Mouse (Mus musculus): ENCODE data around the gene Bhlhb9. TPM values are rescaled to one million over a fixed set of nuclear protein-coding genes. Genes with fewer than 3 reads are reported as not detected.
"Not testable (repeated sequence)": the region's sequence is repeated elsewhere in the genome, so short reads cannot be mapped to it uniquely, and the experiment has no call there.

Bhlhb9 gene
- total and polyA plus RNA-seq, 3 experiments, result 4.7 to 16.2 (median 9.0) TPM

GRCm38 (mm10) chrX:135837896-135838295, 40.5 kb downstream of the Bhlhb9 start:
- intact Hi-C loops (cut with DNase I), result no loop called here
- 57% methylated on average over 2 of the region's 2 CpGs for WGBS

GRCm38 (mm10) chrX:135838521-135839360, 41.3 kb downstream of the Bhlhb9 start, which contains the start of gene Gprasp2:
Gene Gprasp2 (plus strand): TSS chrX:135839034.
- peak within 1 kb of the TSS; percentile 46; the same call in 1 of the 2 replicates for H3K9ac ChIP-seq (ENCODE audit: low read depth, low read length)
- H3K36me3 ChIP-seq (ENCODE audit: control insufficient read depth, insufficient read depth, low read length); intact Hi-C loops (cut with DNase I); H3K79me2 ChIP-seq (replicated peaks; ENCODE audit: control insufficient read depth, insufficient read depth, low read length); H3K4me1 ChIP-seq (ENCODE audit: control insufficient read depth, insufficient read depth, low read length); H3K4me3 ChIP-seq; H3K27me3 ChIP-seq (ENCODE audit: control insufficient read depth, insufficient read depth, low read length); H3K27ac ChIP-seq: not testable (repeated sequence)
- 21% methylated on average over 32 of the region's 32 CpGs for WGBS
- peak; percentile 4 to 31 for DNase-seq

More at GRCm38 (mm10) chrX:135837896-135838295, 40.5 kb downstream of the Bhlhb9 start:
- no peak overlapping the region for H3K27ac ChIP-seq
- DNase-seq, result no peak
- H3K27me3 ChIP-seq (ENCODE audit: control insufficient read depth, insufficient read depth, low read length), result no peaks in the 10 kb centered on the region
- H3K4me1 ChIP-seq (ENCODE audit: control insufficient read depth, insufficient read depth, low read length), result no peaks in the 10 kb centered on the region
- H3K36me3 ChIP-seq (ENCODE audit: control insufficient read depth, insufficient read depth, low read length), result no peaks in the 10 kb centered on the region
- H3K79me2 ChIP-seq (replicated peaks; ENCODE audit: control insufficient read depth, insufficient read depth, low read length), result no peaks in the 10 kb centered on the region
- no peak overlapping the region for H3K9ac ChIP-seq (ENCODE audit: low read depth, low read length)
- no peak for TF ChIP-seq POLR2A (IDR thresholded peaks at IDR 0.05; ENCODE audit: insufficient read depth, low read depth, low read length)
- TF ChIP-seq EP300 (IDR thresholded peaks at IDR 0.05; ENCODE audit: insufficient read depth, low read depth, low read length), result no peak
- TF ChIP-seq CTCF (IDR thresholded peaks at IDR 0.05), result no peak
- H3K4me3 ChIP-seq, result no peak overlapping the region

- H3K79me2 ChIP-seq (replicated peaks; ENCODE audit: control insufficient read depth, insufficient read depth, low read length); H3K4me3 ChIP-seq; H3K27ac ChIP-seq; H3K4me1 ChIP-seq (ENCODE audit: control insufficient read depth, insufficient read depth, low read length); H3K36me3 ChIP-seq (ENCODE audit: control insufficient read depth, insufficient read depth, low read length); H3K27me3 ChIP-seq (ENCODE audit: control insufficient read depth, insufficient read depth, low read length): not testable (repeated sequence)
- H3K9ac ChIP-seq (ENCODE audit: low read depth, low read length), result peak overlapping the region; percentile 46; the same call in 1 of the 2 replicates
- intact Hi-C loops (cut with DNase I), result loop anchor here (2.0 kb wide), 1 partner anchor 41 kb away; no protein-coding TSS in a partner anchor
- DNase-seq, result peak in 1 of 2 experiments; percentile 8
- 29% methylated on average over 16 of the region's 17 CpGs for WGBS
- TF ChIP-seq CTCF (IDR thresholded peaks at IDR 0.05), result peak; percentile 53
Measured at GRCm38 (mm10) chrX:135839397-135840391, 42.3 kb downstream of the Bhlhb9 start.

GRCm38 (mm10) chrX:135866806-135867205, 69.4 kb downstream of the Bhlhb9 start:
- 74% methylated on average over 9 of the region's 9 CpGs for WGBS
- H3K36me3 ChIP-seq (ENCODE audit: control insufficient read depth, insufficient read depth, low read length); intact Hi-C loops (cut with DNase I); H3K27ac ChIP-seq; DNase-seq; H3K79me2 ChIP-seq (replicated peaks; ENCODE audit: control insufficient read depth, insufficient read depth, low read length); H3K4me1 ChIP-seq (ENCODE audit: control insufficient read depth, insufficient read depth, low read length); H3K27me3 ChIP-seq (ENCODE audit: control insufficient read depth, insufficient read depth, low read length); H3K4me3 ChIP-seq; H3K9ac ChIP-seq (ENCODE audit: low read depth, low read length): not testable (repeated sequence)

- Histone ChIP-seq H3K36me3 (ENCODE audit: control insufficient read depth, insufficient read depth, low read length) (no peaks in the 10 kb centered on the region), H3K79me2 (replicated peaks; ENCODE audit: control insufficient read depth, insufficient read depth, low read length) (no peaks in the 10 kb centered on the region), H3K9ac (ENCODE audit: low read depth, low read length) (no peak overlapping the region), H3K4me3 (no peak overlapping the region), H3K27ac (no peak overlapping the region), H3K4me1 (ENCODE audit: control insufficient read depth, insufficient read depth, low read length) (no peaks in the 10 kb centered on the region), H3K27me3 (ENCODE audit: control insufficient read depth, insufficient read depth, low read length) (no peaks in the 10 kb centered on the region)
- no peak for DNase-seq
- WGBS, result 88% methylated on average over 1 of the region's 1 CpGs
- intact Hi-C loops (cut with DNase I), result no loop called here
- TF ChIP-seq CTCF (IDR thresholded peaks at IDR 0.05), result no peak
- no peak for TF ChIP-seq POLR2A (IDR thresholded peaks at IDR 0.05; ENCODE audit: insufficient read depth, low read depth, low read length)
- no peak for TF ChIP-seq EP300 (IDR thresholded peaks at IDR 0.05; ENCODE audit: insufficient read depth, low read depth, low read length)
Measured at GRCm38 (mm10) chrX:135876679-135877078, 79.3 kb downstream of the Bhlhb9 start.

- no peaks in the 10 kb centered on the region for H3K36me3 ChIP-seq (ENCODE audit: control insufficient read depth, insufficient read depth, low read length)
Measured at GRCm38 (mm10) chrX:135879626-135880025, 82.2 kb downstream of the Bhlhb9 start.

More at GRCm38 (mm10) chrX:135879626-135880025, 82.2 kb downstream of the Bhlhb9 start:
- H3K79me2 ChIP-seq (replicated peaks; ENCODE audit: control insufficient read depth, insufficient read depth, low read length), result no peaks in the 10 kb centered on the region
- H3K9ac ChIP-seq (ENCODE audit: low read depth, low read length), result no peak overlapping the region
- H3K4me3 ChIP-seq, result no peak overlapping the region
- 87% methylated on average over 1 of the region's 1 CpGs for WGBS
- intact Hi-C loops (cut with DNase I), result no loop called here
- no peak for DNase-seq
- H3K4me1 ChIP-seq (ENCODE audit: control insufficient read depth, insufficient read depth, low read length), result no peaks in the 10 kb centered on the region
- H3K27me3 ChIP-seq (ENCODE audit: control insufficient read depth, insufficient read depth, low read length), result no peaks in the 10 kb centered on the region
- H3K27ac ChIP-seq, result no peak overlapping the region
- no peak for TF ChIP-seq EP300 (IDR thresholded peaks at IDR 0.05; ENCODE audit: insufficient read depth, low read depth, low read length)
- no peak for TF ChIP-seq CTCF (IDR thresholded peaks at IDR 0.05)
- no peak for TF ChIP-seq POLR2A (IDR thresholded peaks at IDR 0.05; ENCODE audit: insufficient read depth, low read depth, low read length)

All from heart, adult 2 months (tissue).